Mouse (Mus musculus): ENCODE measurements around the gene Gna11.
A peak's percentile ranks its signal among the peaks of the same experiment; 100 is the strongest.

Gna11 gene

GRCm38 (mm10) chr10:81565257-81566228 is 20.6 kb upstream of the Gna11 start:
- DNase-seq (ENCODE audit: low spot score), result no peak

- DNase-seq (ENCODE audit: low spot score), result no peak
These were observed 19.7 kb upstream of the Gna11 start for GRCm38 (mm10) chr10:81564734-81565133.

GRCm38 (mm10) chr10:81564216-81564615 is 19.2 kb upstream of the Gna11 start:
- no peak for DNase-seq (ENCODE audit: low spot score)

- no peak for DNase-seq (ENCODE audit: low spot score)
These were observed 18.5 kb upstream of the Gna11 start for GRCm38 (mm10) chr10:81563481-81563880.

- no peak for DNase-seq (ENCODE audit: low spot score)
These were observed 17.4 kb upstream of the Gna11 start for GRCm38 (mm10) chr10:81562411-81562810.

- no peak for DNase-seq (ENCODE audit: low spot score)
These were observed 15.9 kb upstream of the Gna11 start for GRCm38 (mm10) chr10:81560719-81561459.

GRCm38 (mm10) chr10:81559627-81560539 is 14.9 kb upstream of the Gna11 start:
- DNase-seq (ENCODE audit: low spot score), result peak; percentile 26

- DNase-seq (ENCODE audit: low spot score), result peak; percentile 40
These were observed 14.2 kb upstream of the Gna11 start, which contains the start of gene Aes for GRCm38 (mm10) chr10:81559163-81559626. Gene Aes (plus strand): TSS chr10:81559488.

GRCm38 (mm10) chr10:81557491-81557890 is 12.5 kb upstream of the Gna11 start:
- DNase-seq (ENCODE audit: low spot score), result no peak

- no peak for DNase-seq (ENCODE audit: low spot score)
These were observed 11.3 kb upstream of the Gna11 start for GRCm38 (mm10) chr10:81556282-81556681.

- no peak for DNase-seq (ENCODE audit: low spot score)
These were observed 9.1 kb upstream of the Gna11 start for GRCm38 (mm10) chr10:81553807-81554755.

GRCm38 (mm10) chr10:81553232-81553631 is 8.2 kb upstream of the Gna11 start:
- DNase-seq (ENCODE audit: low spot score), result no peak

- DNase-seq (ENCODE audit: low spot score), result peak; percentile 78
These were observed 6.7 kb upstream of the Gna11 start for GRCm38 (mm10) chr10:81551597-81552102.

GRCm38 (mm10) chr10:81550257-81550656 is 5.3 kb upstream of the Gna11 start:
- peak; percentile 83 for DNase-seq (ENCODE audit: low spot score)

- DNase-seq (ENCODE audit: low spot score), result no peak
These were observed 4.0 kb upstream of the Gna11 start for GRCm38 (mm10) chr10:81548944-81549343.

- no peak for DNase-seq (ENCODE audit: low spot score)
These were observed 2.0 kb upstream of the Gna11 start for GRCm38 (mm10) chr10:81546788-81547571.

- no peak for DNase-seq (ENCODE audit: low spot score)
These were observed 1.3 kb upstream of the Gna11 start for GRCm38 (mm10) chr10:81546332-81546731.

GRCm38 (mm10) chr10:81544296-81545160 is 462 bp downstream of the Gna11 start:
- DNase-seq (ENCODE audit: low spot score), result no peak

Data from embryo, embryonic 10.5 days (tissue).